Mouse (Mus musculus): ENCODE results near the gene Slc6a1. TPM values are rescaled to one million over a fixed set of nuclear protein-coding genes. Genes with fewer than 3 reads are reported as not detected.

The Slc6a1 gene
- polyA plus RNA-seq, 1 experiment from 2014 or later: not detected

DNA sequence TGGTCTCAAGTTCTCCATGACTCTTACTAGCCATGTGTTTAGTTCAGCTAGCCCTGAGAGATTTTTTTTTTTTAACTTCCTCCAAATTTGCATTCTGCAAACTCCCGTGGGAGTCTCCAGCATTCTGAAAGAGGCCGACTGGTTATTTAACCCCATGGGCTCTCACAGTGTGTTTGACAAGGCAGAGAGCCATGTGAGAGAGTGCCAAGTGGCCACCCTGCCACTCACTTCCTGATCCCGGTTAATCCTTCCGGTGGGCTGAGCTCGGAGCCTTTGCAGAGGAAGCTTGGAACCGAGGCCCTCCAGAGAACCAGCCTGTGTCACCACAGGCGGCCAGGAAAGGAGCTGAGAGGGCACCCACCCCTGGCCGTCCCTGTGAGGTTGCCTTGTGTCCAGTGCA, 11.1 kb downstream of the Slc6a1 start:
- WGBS (ENCODE audit: insufficient replicate concordance): 14% methylated on average over 8 of the region's 8 CpGs
- Histone ChIP-seq H3K27me3 (replicated peaks) (peaks cover 21% of the 10 kb centered on the region; the same call in 1 of the 2 replicates), H3K9me3 (replicated peaks) (no peaks in the 10 kb centered on the region), H3K9ac (no peak overlapping the region), H3K27ac (no peak overlapping the region), H3K4me3 (no peak overlapping the region), H3K36me3 (no peaks in the 10 kb centered on the region), H3K4me1 (no peaks in the 10 kb centered on the region), H3K4me2 (no peak overlapping the region)
- no peak for ATAC-seq

GRCm38 (mm10) chr6:114295086-114295485, 12.7 kb downstream of the Slc6a1 start:
- H3K9ac ChIP-seq: no peak overlapping the region
- no peak overlapping the region for H3K4me3 ChIP-seq
- no peaks in the 10 kb centered on the region for H3K4me1 ChIP-seq
- ATAC-seq: no peak
- peaks cover 14% of the 10 kb centered on the region; the same call in 1 of the 2 replicates for H3K27me3 ChIP-seq (replicated peaks)
- WGBS (ENCODE audit: insufficient replicate concordance): 68% methylated on average over 4 of the region's 4 CpGs
- H3K9me3 ChIP-seq (replicated peaks): no peaks in the 10 kb centered on the region
- no peaks in the 10 kb centered on the region for H3K36me3 ChIP-seq
- no peak overlapping the region for H3K4me2 ChIP-seq
- H3K27ac ChIP-seq: no peak overlapping the region

- 48% methylated on average over 10 of the region's 10 CpGs for WGBS (ENCODE audit: insufficient replicate concordance)
Measured at GRCm38 (mm10) chr6:114297260-114298002, 15.0 kb downstream of the Slc6a1 start.

GRCm38 (mm10) chr6:114299699-114300098, 17.3 kb downstream of the Slc6a1 start:
- Histone ChIP-seq H3K4me2 (no peak overlapping the region), H3K9ac (no peak overlapping the region), H3K36me3 (no peaks in the 10 kb centered on the region), H3K9me3 (replicated peaks) (no peaks in the 10 kb centered on the region), H3K27me3 (replicated peaks) (no peaks in the 10 kb centered on the region; the same call in 1 of the 2 replicates), H3K4me3 (no peak overlapping the region), H3K4me1 (no peaks in the 10 kb centered on the region), H3K27ac (no peak overlapping the region)
- ATAC-seq: no peak
- 68% methylated on average over 5 of the region's 5 CpGs for WGBS (ENCODE audit: insufficient replicate concordance)

More at GRCm38 (mm10) chr6:114297260-114298002, 15.0 kb downstream of the Slc6a1 start:
- ATAC-seq: no peak
- Histone ChIP-seq H3K4me2 (no peak overlapping the region), H3K36me3 (no peaks in the 10 kb centered on the region), H3K4me3 (no peak overlapping the region), H3K27me3 (replicated peaks) (no peaks in the 10 kb centered on the region), H3K4me1 (no peaks in the 10 kb centered on the region), H3K9me3 (replicated peaks) (no peaks in the 10 kb centered on the region), H3K9ac (no peak overlapping the region), H3K27ac (no peak overlapping the region)

GRCm38 (mm10) chr6:114300737-114301136, 18.3 kb downstream of the Slc6a1 start:
- 75% methylated on average over 11 of the region's 11 CpGs for WGBS (ENCODE audit: insufficient replicate concordance)
- Histone ChIP-seq H3K9ac (no peak overlapping the region), H3K4me1 (no peaks in the 10 kb centered on the region), H3K27me3 (replicated peaks) (no peaks in the 10 kb centered on the region; the same call in 1 of the 2 replicates), H3K9me3 (replicated peaks) (no peaks in the 10 kb centered on the region), H3K36me3 (no peaks in the 10 kb centered on the region), H3K4me3 (no peak overlapping the region), H3K4me2 (no peak overlapping the region), H3K27ac (no peak overlapping the region)
- no peak for ATAC-seq

- 70% methylated on average over 6 of the region's 6 CpGs for WGBS (ENCODE audit: insufficient replicate concordance)
- peaks cover 23% of the 10 kb centered on the region; the same call in 1 of the 2 replicates for H3K27me3 ChIP-seq (replicated peaks)
- H3K4me3 ChIP-seq: no peak overlapping the region
- no peak for ATAC-seq
- no peak overlapping the region for H3K4me2 ChIP-seq
- no peak overlapping the region for H3K9ac ChIP-seq
- H3K36me3 ChIP-seq: no peaks in the 10 kb centered on the region
- 0 out of 2 replicates have a peak, but pooled peaks cover 2% of the 10 kb centered on the region for H3K4me1 ChIP-seq
- H3K27ac ChIP-seq: no peak overlapping the region
- no peaks in the 10 kb centered on the region for H3K9me3 ChIP-seq (replicated peaks)
Measured at GRCm38 (mm10) chr6:114304668-114305067, 22.2 kb downstream of the Slc6a1 start.

GRCm38 (mm10) chr6:114320511-114320910, 38.1 kb downstream of the Slc6a1 start:
- H3K27ac ChIP-seq: no peak overlapping the region
- no peaks in the 10 kb centered on the region for H3K36me3 ChIP-seq
- H3K4me3 ChIP-seq: no peak overlapping the region
- H3K4me2 ChIP-seq: no peak overlapping the region
- WGBS (ENCODE audit: insufficient replicate concordance): 52% methylated on average over 5 of the region's 5 CpGs
- 0 out of 2 replicates have a peak, but pooled peaks cover 7% of the 10 kb centered on the region for H3K9me3 ChIP-seq (replicated peaks)
- ATAC-seq: no peak
- no peaks in the 10 kb centered on the region for H3K4me1 ChIP-seq
- H3K27me3 ChIP-seq (replicated peaks): no peaks in the 10 kb centered on the region
- no peak overlapping the region for H3K9ac ChIP-seq

DNA sequence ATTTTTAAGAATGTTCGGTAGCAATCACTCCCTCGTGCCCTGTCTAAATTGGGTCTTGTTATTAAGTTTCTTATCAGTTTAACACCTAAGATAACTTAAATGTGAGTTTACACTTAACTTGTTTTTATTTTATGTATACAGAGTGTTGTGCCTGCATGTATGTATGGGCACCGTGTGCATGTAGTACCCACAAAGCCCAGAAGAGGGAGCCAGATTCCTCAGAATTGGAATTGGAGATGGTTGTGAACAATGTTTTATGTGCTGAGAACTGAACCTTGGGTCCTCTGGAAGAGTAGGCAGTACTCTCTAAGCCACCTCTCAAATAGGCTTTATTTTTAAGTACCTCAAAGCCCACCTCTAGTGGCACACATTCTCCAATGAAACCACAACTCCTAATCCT, 38.7 kb downstream of the Slc6a1 start:
- H3K4me1 ChIP-seq: no peaks in the 10 kb centered on the region
- H3K27ac ChIP-seq: no peak overlapping the region
- H3K9ac ChIP-seq: no peak overlapping the region
- H3K27me3 ChIP-seq (replicated peaks): no peaks in the 10 kb centered on the region
- 90% methylated on average over 3 of the region's 3 CpGs for WGBS (ENCODE audit: insufficient replicate concordance)
- no peak for ATAC-seq
- H3K36me3 ChIP-seq: no peaks in the 10 kb centered on the region
- no peak overlapping the region for H3K4me2 ChIP-seq
- H3K9me3 ChIP-seq (replicated peaks): 0 out of 2 replicates have a peak, but pooled peaks cover 7% of the 10 kb centered on the region
- H3K4me3 ChIP-seq: no peak overlapping the region

GRCm38 (mm10) chr6:114322914-114323313, 40.5 kb downstream of the Slc6a1 start:
- Histone ChIP-seq H3K36me3 (no peaks in the 10 kb centered on the region), H3K4me3 (no peak overlapping the region), H3K4me2 (no peak overlapping the region), H3K9me3 (replicated peaks) (0 out of 2 replicates have a peak, but pooled peaks cover 7% of the 10 kb centered on the region), H3K4me1 (no peaks in the 10 kb centered on the region), H3K9ac (no peak overlapping the region), H3K27me3 (replicated peaks) (no peaks in the 10 kb centered on the region), H3K27ac (no peak overlapping the region)
- WGBS (ENCODE audit: insufficient replicate concordance): 76% methylated on average over 3 of the region's 3 CpGs
- ATAC-seq: no peak

- H3K4me3 ChIP-seq: no peak overlapping the region
- H3K4me2 ChIP-seq: no peak overlapping the region
- H3K9ac ChIP-seq: no peak overlapping the region
- no peaks in the 10 kb centered on the region for H3K4me1 ChIP-seq
- H3K36me3 ChIP-seq: no peaks in the 10 kb centered on the region
- H3K27ac ChIP-seq: no peak overlapping the region
- 0 out of 2 replicates have a peak, but pooled peaks cover 7% of the 10 kb centered on the region for H3K9me3 ChIP-seq (replicated peaks)
- 69% methylated on average over 5 of the region's 5 CpGs for WGBS (ENCODE audit: insufficient replicate concordance)
- no peaks in the 10 kb centered on the region for H3K27me3 ChIP-seq (replicated peaks)
- no peak for ATAC-seq
Measured at GRCm38 (mm10) chr6:114324808-114325207, 42.4 kb downstream of the Slc6a1 start.

- no peak overlapping the region for H3K4me2 ChIP-seq
- H3K9me3 ChIP-seq (replicated peaks): no peaks in the 10 kb centered on the region
- H3K9ac ChIP-seq: no peak overlapping the region
- ATAC-seq: no peak
- H3K4me3 ChIP-seq: no peak overlapping the region
- WGBS (ENCODE audit: insufficient replicate concordance): 28% methylated on average over 8 of the region's 8 CpGs
- H3K36me3 ChIP-seq: no peaks in the 10 kb centered on the region
- H3K4me1 ChIP-seq: no peaks in the 10 kb centered on the region
- no peak overlapping the region for H3K27ac ChIP-seq
- no peaks in the 10 kb centered on the region; the same call in 1 of the 2 replicates for H3K27me3 ChIP-seq (replicated peaks)
Measured at GRCm38 (mm10) chr6:114329597-114330470, 47.4 kb downstream of the Slc6a1 start.

- Histone ChIP-seq H3K27me3 (replicated peaks) (no peaks in the 10 kb centered on the region; the same call in 1 of the 2 replicates), H3K9ac (no peak overlapping the region), H3K36me3 (no peaks in the 10 kb centered on the region), H3K4me1 (no peaks in the 10 kb centered on the region), H3K4me3 (no peak overlapping the region), H3K27ac (no peak overlapping the region), H3K4me2 (no peak overlapping the region), H3K9me3 (replicated peaks) (no peaks in the 10 kb centered on the region)
- no peak for ATAC-seq
- 67% methylated on average over 7 of the region's 7 CpGs for WGBS (ENCODE audit: insufficient replicate concordance)
Measured at GRCm38 (mm10) chr6:114331926-114332325, 49.5 kb downstream of the Slc6a1 start.
